Mouse (Mus musculus) left cerebral cortex, postnatal 4 days (tissue): Measurements from ENCODE around the gene Vmn2r37. TPM values are rescaled to one million over a fixed set of nuclear protein-coding genes. Genes with fewer than 3 reads are reported as not detected.
"Not testable (repeated sequence)": the region's sequence is repeated elsewhere in the genome, so short reads cannot be mapped to it uniquely, and the experiment has no call there.

Source experiments
- DNase-seq: peaks from one replicate; pipeline ENCODE4 v3.0.0-alpha.2; 2022
- intact Hi-C: fragments of 180-260 bp; cut with DNase I; formaldehyde crosslinking; loops from one replicate; pipeline ENCODE4 v1.15.1; 2025
- total RNA-seq, 2 experiments: library from RNA; stranded (reverse); gene quantifications; 2 replicates each; pipeline ENCODE4 v1.2.3; 2021

The Vmn2r37 gene
- not detected for total RNA-seq

GRCm38 (mm10) chr7:9223553-9223952 is at the start of gene Vmn2r37:
TSS of gene Vmn2r37 (minus strand) at chr7:9223653.
- intact Hi-C loops, DNase-seq: not testable (repeated sequence)

Other genes with a start within 250 kb of the Vmn2r37 start
- gene Vmn2r39, start 192.9 kb downstream of the Vmn2r37 start, total RNA-seq, result not detected
- not detected for gene Vmn2r38, start 125.8 kb downstream of the Vmn2r37 start, total RNA-seq